Mouse (Mus musculus) neural tube, embryonic 10.5 days (tissue): Measurements from ENCODE around the gene Swsap1.

Source experiments
- DNase-seq: peaks from one replicate; pipeline ENCODE4 v3.0.0-alpha.2; 2017; ENCODE audit warnings: low spot score; ENCODE audit errors: extremely low spot score

Swsap1 gene

GRCm38 (mm10) chr9:22004546-22004945 lies 49.0 kb downstream of the Swsap1 start:
- no peak for DNase-seq
